Mouse (Mus musculus) heart, embryonic 13.5 days (tissue): ENCODE measurements around the gene Sbno2. TPM values are rescaled to one million over a fixed set of nuclear protein-coding genes. Genes with fewer than 3 reads are reported as not detected.

Experiments
- ATAC-seq: fragments of 200-750 bp; cut with Nextera tagmentation; 2 replicates; pipeline ENCODE4 v1.8.0; 2017; ENCODE audit warnings: moderate TSS enrichment; ENCODE audit not compliant: insufficient number of reproducible peaks, low FRiP score, low TSS enrichment; ENCODE audit errors: extremely low read depth
- H3K27ac ChIP-seq: fragments of 300-500 bp; sonication (generic); replicated peaks from 2 replicates; pipeline ENCODE4 v1.5.1; 2015; ENCODE audit warnings: moderate library complexity, mild to moderate bottlenecking, inconsistent platforms
- H3K27me3 ChIP-seq: fragments of 300-500 bp; sonication (generic); replicated peaks from 2 replicates; pipeline ENCODE4 v1.6.1; 2015; ENCODE audit warnings: mild to moderate bottlenecking, inconsistent platforms
- H3K36me3 ChIP-seq: fragments of 300-500 bp; sonication (generic); 2 replicates; pipeline ENCODE4 v1.6.1; 2015; ENCODE audit warnings: mild to moderate bottlenecking, inconsistent platforms
- H3K4me1 ChIP-seq: fragments of 300-500 bp; sonication (generic); 2 replicates; pipeline ENCODE4 v1.6.1; 2015; ENCODE audit warnings: inconsistent platforms
- H3K4me2 ChIP-seq: fragments of 300-500 bp; sonication (generic); 2 replicates; pipeline ENCODE4 v1.6.1; 2015; ENCODE audit warnings: inconsistent platforms, mild to moderate bottlenecking, moderate library complexity
- H3K4me3 ChIP-seq: fragments of 300-500 bp; sonication (generic); 2 replicates; pipeline ENCODE4 v1.5.1; 2015; ENCODE audit warnings: moderate library complexity, mild to moderate bottlenecking, inconsistent platforms
- H3K9ac ChIP-seq: fragments of 300-500 bp; sonication (generic); 2 replicates; pipeline ENCODE4 v1.6.1; 2015; ENCODE audit warnings: inconsistent platforms, mild to moderate bottlenecking, moderate library complexity
- H3K9me3 ChIP-seq: fragments of 300-500 bp; sonication (generic); 2 replicates; pipeline ENCODE4 v1.6.1; 2016; ENCODE audit warnings: inconsistent platforms
- WGBS: fragments of 180-500 bp; shearing (Covaris S2); methylation state at CpG from one replicate; pipeline ENCODE4 v1.1.7; 2015; ENCODE audit warnings: mixed read lengths; 5-methylcytosine and 5-hydroxymethylcytosine counted together
- polyA plus RNA-seq: library from polyadenylated mRNA; unstranded; fragments of >200 nt; fragmentation: Nextera tagmentation; extraction: Ambion mirVana; gene quantifications from 2 replicates; pipeline ENCODE4 v1.2.1, GENCODE M21; 2015

The Sbno2 gene
- polyA plus RNA-seq, 1 experiment from 2014 or later = 10.1 TPM

GRCm38 (mm10) chr10:80100982-80101381 lies 4.4 kb downstream of the Sbno2 start:
- peak overlapping the region; percentile 96; the same call in 1 of the 2 replicates for H3K4me3 ChIP-seq
- H3K27ac ChIP-seq = 0 out of 2 replicates have a peak overlapping the region, but pooled peaks have one; percentile 12
- peaks cover 66% of the 10 kb centered on the region for H3K4me1 ChIP-seq
- H3K27me3 ChIP-seq = no peaks in the 10 kb centered on the region
- H3K9me3 ChIP-seq = no peaks in the 10 kb centered on the region
- H3K36me3 ChIP-seq = no peaks in the 10 kb centered on the region
- 44% methylated on average over 11 of the region's 11 CpGs for WGBS
- peak overlapping the region; percentile 92 for H3K4me2 ChIP-seq
- no peak for ATAC-seq
- peak overlapping the region; percentile 96 for H3K9ac ChIP-seq

- no peak overlapping the region for H3K4me3 ChIP-seq
- no peaks in the 10 kb centered on the region for H3K36me3 ChIP-seq
- H3K9me3 ChIP-seq = no peaks in the 10 kb centered on the region
- no peak overlapping the region for H3K4me2 ChIP-seq
- H3K27me3 ChIP-seq = no peaks in the 10 kb centered on the region
- 71% methylated on average over 5 of the region's 5 CpGs for WGBS
- H3K4me1 ChIP-seq = peaks cover 89% of the 10 kb centered on the region
- H3K9ac ChIP-seq = peak overlapping the region; percentile 11; the same call in 1 of the 2 replicates
- ATAC-seq = no peak
- no peak overlapping the region for H3K27ac ChIP-seq
Measured at GRCm38 (mm10) chr10:80098630-80099029, 6.7 kb downstream of the Sbno2 start.

GRCm38 (mm10) chr10:80097275-80097674 lies 8.1 kb downstream of the Sbno2 start:
- peak overlapping the region; percentile 34 for H3K4me2 ChIP-seq
- H3K36me3 ChIP-seq = no peaks in the 10 kb centered on the region
- H3K27ac ChIP-seq = peak overlapping the region; percentile 40; the same call in 1 of the 2 replicates
- no peaks in the 10 kb centered on the region for H3K9me3 ChIP-seq
- H3K4me1 ChIP-seq = peaks cover 93% of the 10 kb centered on the region
- H3K4me3 ChIP-seq = 0 out of 2 replicates have a peak overlapping the region, but pooled peaks have one; percentile 1
- H3K27me3 ChIP-seq = no peaks in the 10 kb centered on the region
- peak overlapping the region; percentile 44 for H3K9ac ChIP-seq
- 3% methylated on average over 7 of the region's 7 CpGs for WGBS
- peak; percentile 19; the same call in 1 of the 2 replicates for ATAC-seq

GRCm38 (mm10) chr10:80095547-80095946 lies 9.8 kb downstream of the Sbno2 start:
- ATAC-seq = no peak
- H3K4me1 ChIP-seq = peaks cover 79% of the 10 kb centered on the region
- H3K27me3 ChIP-seq = no peaks in the 10 kb centered on the region
- 0 out of 2 replicates have a peak overlapping the region, but pooled peaks have one; percentile 8 for H3K9ac ChIP-seq
- H3K9me3 ChIP-seq = no peaks in the 10 kb centered on the region
- H3K4me3 ChIP-seq = no peak overlapping the region
- H3K27ac ChIP-seq = 0 out of 2 replicates have a peak overlapping the region, but pooled peaks have one; percentile 2
- WGBS = 79% methylated on average over 5 of the region's 5 CpGs
- H3K36me3 ChIP-seq = peaks cover under 1% of the 10 kb centered on the region; the same call in 1 of the 2 replicates
- H3K4me2 ChIP-seq = no peak overlapping the region

GRCm38 (mm10) chr10:80094684-80095083 lies 10.7 kb downstream of the Sbno2 start:
- peak overlapping the region; percentile 8; the same call in 1 of the 2 replicates for H3K9ac ChIP-seq
- peaks cover 4% of the 10 kb centered on the region; the same call in 1 of the 2 replicates for H3K36me3 ChIP-seq
- 78% methylated on average over 3 of the region's 3 CpGs for WGBS
- peaks cover 71% of the 10 kb centered on the region for H3K4me1 ChIP-seq
- no peak overlapping the region for H3K27ac ChIP-seq
- no peak for ATAC-seq
- no peaks in the 10 kb centered on the region for H3K27me3 ChIP-seq
- H3K9me3 ChIP-seq = no peaks in the 10 kb centered on the region
- H3K4me2 ChIP-seq = no peak overlapping the region
- H3K4me3 ChIP-seq = no peak overlapping the region

GRCm38 (mm10) chr10:80094085-80094484 lies 11.3 kb downstream of the Sbno2 start:
- Histone ChIP-seq H3K9ac (no peak overlapping the region), H3K4me3 (no peak overlapping the region), H3K4me2 (no peak overlapping the region), H3K4me1 (peaks cover 69% of the 10 kb centered on the region), H3K27me3 (no peaks in the 10 kb centered on the region), H3K36me3 (peaks cover 4% of the 10 kb centered on the region; the same call in 1 of the 2 replicates), H3K27ac (no peak overlapping the region), H3K9me3 (no peaks in the 10 kb centered on the region)
- ATAC-seq = no peak
- 79% methylated on average over 6 of the region's 6 CpGs for WGBS

DNA sequence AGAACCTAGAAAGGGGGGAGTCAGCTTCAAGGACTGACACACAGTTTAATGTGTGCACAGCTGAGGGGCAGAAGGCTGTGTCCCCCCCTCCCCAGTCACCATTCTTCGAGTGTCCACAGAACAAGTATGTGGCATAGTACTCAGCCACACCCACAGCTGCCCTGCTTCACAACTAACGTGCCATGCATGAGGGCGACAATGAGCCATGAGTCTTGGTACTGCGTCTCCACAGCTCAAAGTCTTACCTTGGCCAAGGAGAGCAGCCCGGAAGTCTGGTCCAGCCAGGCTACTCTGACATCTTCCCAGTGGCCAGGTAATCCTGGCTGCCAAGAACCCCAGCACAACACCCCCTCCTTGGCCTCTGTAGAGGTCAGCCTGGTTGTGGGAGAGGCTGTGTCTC lies 12.7 kb downstream of the Sbno2 start:
- Histone ChIP-seq H3K27ac (no peak overlapping the region), H3K9ac (peak overlapping the region; percentile 24; the same call in 1 of the 2 replicates), H3K4me1 (peaks cover 58% of the 10 kb centered on the region), H3K9me3 (no peaks in the 10 kb centered on the region), H3K27me3 (no peaks in the 10 kb centered on the region), H3K36me3 (peaks cover 4% of the 10 kb centered on the region; the same call in 1 of the 2 replicates), H3K4me2 (no peak overlapping the region), H3K4me3 (no peak overlapping the region)
- ATAC-seq = no peak
- WGBS = 82% methylated on average over 5 of the region's 5 CpGs

DNA sequence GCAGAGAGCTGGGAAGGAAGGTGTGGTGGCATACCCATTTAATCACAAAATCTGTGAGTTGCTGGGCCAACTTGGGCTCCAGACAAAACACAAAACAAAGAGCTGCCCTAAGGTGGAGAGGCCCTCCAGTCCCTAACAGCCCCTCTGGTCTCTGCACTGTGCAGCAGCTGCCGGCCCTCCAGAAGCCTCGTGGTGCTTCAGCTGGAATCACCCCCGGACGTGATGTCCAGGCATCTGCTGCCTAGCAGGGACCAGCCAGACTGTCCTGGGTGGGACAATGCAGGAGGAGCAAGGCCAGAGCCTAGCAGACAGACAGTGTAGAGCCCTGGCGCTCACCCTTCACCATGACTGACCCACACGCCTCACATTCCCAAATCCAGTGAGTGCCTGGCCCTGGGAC lies 13.8 kb downstream of the Sbno2 start:
- Histone ChIP-seq H3K9ac (no peak overlapping the region), H3K9me3 (no peaks in the 10 kb centered on the region), H3K27me3 (no peaks in the 10 kb centered on the region), H3K4me3 (no peak overlapping the region), H3K36me3 (peaks cover 4% of the 10 kb centered on the region; the same call in 1 of the 2 replicates), H3K4me1 (peaks cover 54% of the 10 kb centered on the region), H3K27ac (no peak overlapping the region), H3K4me2 (no peak overlapping the region)
- ATAC-seq = no peak
- 83% methylated on average over 6 of the region's 6 CpGs for WGBS

GRCm38 (mm10) chr10:80089146-80089545 lies 16.2 kb downstream of the Sbno2 start:
- Histone ChIP-seq H3K4me3 (no peak overlapping the region), H3K9me3 (no peaks in the 10 kb centered on the region), H3K4me1 (peaks cover 51% of the 10 kb centered on the region), H3K36me3 (peaks cover 15% of the 10 kb centered on the region), H3K27me3 (no peaks in the 10 kb centered on the region), H3K27ac (no peak overlapping the region), H3K4me2 (no peak overlapping the region), H3K9ac (no peak overlapping the region)
- WGBS = 44% methylated on average over 4 of the region's 4 CpGs
- ATAC-seq = no peak

GRCm38 (mm10) chr10:80087483-80087882 lies 17.9 kb downstream of the Sbno2 start:
- Histone ChIP-seq H3K9ac (no peak overlapping the region), H3K27me3 (no peaks in the 10 kb centered on the region), H3K4me3 (no peak overlapping the region), H3K36me3 (peaks cover 31% of the 10 kb centered on the region), H3K27ac (no peak overlapping the region), H3K9me3 (no peaks in the 10 kb centered on the region), H3K4me2 (no peak overlapping the region), H3K4me1 (peaks cover 39% of the 10 kb centered on the region)
- WGBS = 91% methylated on average over 8 of the region's 8 CpGs
- ATAC-seq = no peak

DNA sequence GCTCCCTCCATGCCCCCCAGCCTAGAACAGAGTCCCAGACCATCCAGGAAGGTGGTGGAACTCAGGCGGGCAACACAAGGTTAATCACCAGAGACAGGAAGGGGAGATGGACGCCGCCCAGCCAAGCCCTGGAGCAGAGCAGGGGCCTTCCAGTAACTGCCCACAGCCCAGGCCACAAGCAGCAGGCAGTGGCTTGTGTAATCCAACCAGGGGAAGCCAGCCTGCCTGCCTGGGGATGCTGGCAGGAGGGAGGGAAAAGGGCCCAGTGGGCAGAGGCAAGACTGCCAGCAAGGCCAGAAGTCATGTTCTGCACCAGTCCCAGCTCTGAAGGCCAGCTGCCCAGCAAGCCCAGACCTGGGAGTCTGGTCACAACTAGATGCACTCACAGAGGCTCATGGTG lies 18.5 kb downstream of the Sbno2 start:
- no peaks in the 10 kb centered on the region for H3K27me3 ChIP-seq
- H3K9ac ChIP-seq = peak overlapping the region; percentile 48
- ATAC-seq = no peak
- no peaks in the 10 kb centered on the region for H3K9me3 ChIP-seq
- no peak overlapping the region for H3K4me2 ChIP-seq
- H3K4me1 ChIP-seq = peaks cover 37% of the 10 kb centered on the region
- 64% methylated on average over 3 of the region's 3 CpGs for WGBS
- 0 out of 2 replicates have a peak overlapping the region, but pooled peaks have one; percentile 37 for H3K27ac ChIP-seq
- peaks cover 38% of the 10 kb centered on the region for H3K36me3 ChIP-seq
- H3K4me3 ChIP-seq = no peak overlapping the region
